Mouse (Mus musculus): Measurements from ENCODE around the gene Gm11032.
"Not testable (repeated sequence)": the region's sequence is repeated elsewhere in the genome, so short reads cannot be mapped to it uniquely, and the experiment has no call there.

Gene Gm11032

GRCm38 (mm10) chr11:4620017-4620485 lies at the start of gene Gm11032:
TSS of gene Gm11032 (plus strand) at chr11:4620067.
- DNase-seq (ENCODE audit: low spot score) = no peak

GRCm38 (mm10) chr11:4571491-4571901 lies 48.4 kb upstream of the Gm11032 start:
- DNase-seq (ENCODE audit: low spot score) = peak; percentile 39

- not testable (repeated sequence) for DNase-seq (ENCODE audit: low spot score)
Measured at GRCm38 (mm10) chr11:4576090-4576732, 43.7 kb upstream of the Gm11032 start.

GRCm38 (mm10) chr11:4577079-4577478 lies 42.8 kb upstream of the Gm11032 start:
- no peak for DNase-seq (ENCODE audit: low spot score)

GRCm38 (mm10) chr11:4578682-4579081 lies 41.2 kb upstream of the Gm11032 start:
- DNase-seq (ENCODE audit: low spot score) = peak; percentile 89

GRCm38 (mm10) chr11:4591811-4592210 lies 28.1 kb upstream of the Gm11032 start:
- no peak for DNase-seq (ENCODE audit: low spot score)

- DNase-seq (ENCODE audit: low spot score) = no peak
Measured at GRCm38 (mm10) chr11:4593491-4593848, 26.4 kb upstream of the Gm11032 start.

- DNase-seq (ENCODE audit: low spot score) = peak; percentile 56
Measured at GRCm38 (mm10) chr11:4593849-4594607, 25.8 kb upstream of the Gm11032 start.

- peak; percentile 93 for DNase-seq (ENCODE audit: low spot score)
Measured at GRCm38 (mm10) chr11:4594608-4595500, 25.0 kb upstream of the Gm11032 start, which contains the start of gene Mtmr3. TSS of gene Mtmr3 (minus strand) at chr11:4594863.

GRCm38 (mm10) chr11:4598411-4598810 lies 21.5 kb upstream of the Gm11032 start:
- peak; percentile 58 for DNase-seq (ENCODE audit: low spot score)

GRCm38 (mm10) chr11:4599916-4600315 lies 20.0 kb upstream of the Gm11032 start:
- no peak for DNase-seq (ENCODE audit: low spot score)

GRCm38 (mm10) chr11:4601890-4602289 lies 18.0 kb upstream of the Gm11032 start:
- DNase-seq (ENCODE audit: low spot score) = no peak

GRCm38 (mm10) chr11:4602691-4603441 lies 17.0 kb upstream of the Gm11032 start:
- no peak for DNase-seq (ENCODE audit: low spot score)

- DNase-seq (ENCODE audit: low spot score) = no peak
Measured at GRCm38 (mm10) chr11:4604441-4604840, 15.4 kb upstream of the Gm11032 start.

- DNase-seq (ENCODE audit: low spot score) = no peak
Measured at GRCm38 (mm10) chr11:4605414-4605813, 14.5 kb upstream of the Gm11032 start.

GRCm38 (mm10) chr11:4606541-4606940 lies 13.3 kb upstream of the Gm11032 start:
- DNase-seq (ENCODE audit: low spot score) = peak; percentile 70

GRCm38 (mm10) chr11:4611904-4612303 lies 8.0 kb upstream of the Gm11032 start:
- DNase-seq (ENCODE audit: low spot score) = no peak

GRCm38 (mm10) chr11:4620501-4621108 lies 738 bp downstream of the Gm11032 start:
- DNase-seq (ENCODE audit: low spot score) = peak; percentile 86

- no peak for DNase-seq (ENCODE audit: low spot score)
Measured at GRCm38 (mm10) chr11:4621866-4622265, 2.0 kb downstream of the Gm11032 start.

GRCm38 (mm10) chr11:4622442-4622986 lies 2.6 kb downstream of the Gm11032 start:
- DNase-seq (ENCODE audit: low spot score) = no peak

- DNase-seq (ENCODE audit: low spot score) = no peak
Measured at GRCm38 (mm10) chr11:4622997-4623396, 3.1 kb downstream of the Gm11032 start.

All from adipocyte (in vitro differentiated cells).